ENCODE assay signal across 10 mouse cellular contexts in genomic region chr10:80180288-80180687, GRCm38 (mm10). TPM values are rescaled to one million over a fixed set of nuclear protein-coding genes. Genes with fewer than 3 reads are reported as not detected.
DNase-seq lines count a peak whose midpoint lies in the region; ATAC-seq and TF ChIP-seq lines count a peak whose summit lies in the region.
"Had no signal": no experiment of that assay in that cellular context is flagged by ENCODE, and none has a peak within 500 bp of the region (broad histone marks: within the 10 kb centered on the region; RNA-seq: fewer than 3 reads in every experiment).

No protein-coding gene starts in this region.

- no peaks in the 10 kb centered on the region for H3K36me3 ChIP-seq in heart, embryonic 13.5 days
- no peaks in the 10 kb centered on the region for H3K36me3 ChIP-seq in ES-Bruce4 (ENCODE audit: control insufficient read depth, insufficient read depth, low read length, poor library complexity, severe bottlenecking)
- H3K36me3 ChIP-seq in forebrain, embryonic 15.5 days: 0 out of 2 replicates have a peak, but pooled peaks cover 8% of the 10 kb centered on the region
- H3K36me3 ChIP-seq in liver, embryonic 15.5 days (replicated peaks): no peaks in the 10 kb centered on the region

- H3K4me2 ChIP-seq in heart, embryonic 13.5 days: peak overlapping the region; percentile 76
- H3K4me2 ChIP-seq in forebrain, embryonic 15.5 days (replicated peaks): peak overlapping the region; percentile 71
- peak overlapping the region; percentile 72; the same call in 1 of the 2 replicates for H3K4me2 ChIP-seq in liver, embryonic 15.5 days

- TF ChIP-seq CTCF in ES-Bruce4 (IDR thresholded peaks at IDR 0.05; ENCODE audit: low read depth, low read length): no peak

- H3K27me3 ChIP-seq in heart, embryonic 13.5 days (replicated peaks): peaks cover 10% of the 10 kb centered on the region
- no peaks in the 10 kb centered on the region for H3K27me3 ChIP-seq in ES-Bruce4 (ENCODE audit: control insufficient read depth, insufficient read depth, low read length, poor library complexity, severe bottlenecking)
- H3K27me3 ChIP-seq in forebrain, embryonic 15.5 days: no peaks in the 10 kb centered on the region
- H3K27me3 ChIP-seq in liver, embryonic 15.5 days: peaks cover 81% of the 10 kb centered on the region

- peak overlapping the region; percentile 90 for H3K9ac ChIP-seq in heart, embryonic 13.5 days
- H3K9ac ChIP-seq in ES-Bruce4 (ENCODE audit: low read depth, poor library complexity, severe bottlenecking): peak overlapping the region; percentile 88; the same call in 1 of the 2 replicates
- H3K9ac ChIP-seq in forebrain, embryonic 15.5 days (replicated peaks): peak overlapping the region; percentile 78
- no peak overlapping the region for H3K9ac ChIP-seq in liver, embryonic 15.5 days
- H3K9ac ChIP-seq: liver, embryonic 14.5 days had no signal

- H3K9me3 ChIP-seq in heart, embryonic 13.5 days: no peaks in the 10 kb centered on the region
- no peaks in the 10 kb centered on the region for H3K9me3 ChIP-seq in ES-Bruce4 (replicated peaks; ENCODE audit: control insufficient read depth, insufficient read depth, low read length, poor library complexity, severe bottlenecking)
- H3K9me3 ChIP-seq in forebrain, embryonic 15.5 days: no peaks in the 10 kb centered on the region
- no peaks in the 10 kb centered on the region for H3K9me3 ChIP-seq in liver, embryonic 15.5 days (replicated peaks)

- peaks cover 32% of the 10 kb centered on the region for H3K4me1 ChIP-seq in heart, embryonic 13.5 days
- H3K4me1 ChIP-seq in ES-Bruce4 (ENCODE audit: control insufficient read depth, insufficient read depth, low read length): peaks cover 3% of the 10 kb centered on the region
- H3K4me1 ChIP-seq in forebrain, embryonic 15.5 days: peaks cover 42% of the 10 kb centered on the region
- H3K4me1 ChIP-seq in liver, embryonic 15.5 days (replicated peaks): peaks cover 20% of the 10 kb centered on the region

- no peak for DNase-seq in heart, postnatal 14 days
- DNase-seq in urinary bladder, postnatal 25 days (ENCODE audit: low spot score): no peak
- DNase-seq in right cerebral cortex, postnatal 14 days: no peak
- DNase-seq: gastrocnemius, postnatal 36 days had no signal

- 55% methylated on average over 6 of the region's 6 CpGs for WGBS in heart, embryonic 13.5 days
- WGBS in forebrain, embryonic 15.5 days: 49% methylated on average over 6 of the region's 6 CpGs
- WGBS in liver, embryonic 15.5 days (ENCODE audit: insufficient replicate concordance): 47% methylated on average over 6 of the region's 6 CpGs

- intact Hi-C loops in heart, postnatal 14 days (cut with DNase I): no loop called here

- TF ChIP-seq EP300 in ES-Bruce4 (IDR thresholded peaks at IDR 0.05; ENCODE audit: insufficient read depth, low read depth, low read length): no peak

- TF ChIP-seq POLR2A in ES-Bruce4 (IDR thresholded peaks at IDR 0.05; ENCODE audit: insufficient read depth, low read length): no peak

- peak overlapping the region; percentile 74 for H3K4me3 ChIP-seq in heart, embryonic 13.5 days
- peak overlapping the region; percentile 61; the same call in 1 of the 2 replicates for H3K4me3 ChIP-seq in ES-Bruce4 (ENCODE audit: low read depth, low read length)
- H3K4me3 ChIP-seq in forebrain, embryonic 15.5 days: peak overlapping the region; percentile 58
- H3K4me3 ChIP-seq in liver, embryonic 15.5 days (replicated peaks): no peak overlapping the region

- no peak overlapping the region for H3K27ac ChIP-seq in heart, embryonic 13.5 days (replicated peaks)
- H3K27ac ChIP-seq in ES-Bruce4 (ENCODE audit: insufficient read depth, low read length): no peak overlapping the region
- H3K27ac ChIP-seq in forebrain, embryonic 15.5 days (replicated peaks): no peak overlapping the region
- no peak overlapping the region for H3K27ac ChIP-seq in liver, embryonic 15.5 days (replicated peaks)
- H3K27ac ChIP-seq: liver, embryonic 14.5 days had no signal

- no peak for ATAC-seq in heart, embryonic 13.5 days (ENCODE audit: extremely low read depth, insufficient number of reproducible peaks, low FRiP score, low TSS enrichment)
- ATAC-seq in forebrain, embryonic 15.5 days (replicated peaks): no peak
- no peak for ATAC-seq in liver, embryonic 15.5 days (ENCODE audit: insufficient read depth)
- no peak for ATAC-seq in erythroid progenitor cell, adult 5-6 weeks (replicated peaks; ENCODE audit: low FRiP score, poor library complexity, severe bottlenecking)

RNA-seq across cellular contexts. Expression of gene Efna2, which starts 1.0 kb away (rescaled TPM):
- 8.5 and 10.6 TPM in 2 replicates for polyA plus RNA-seq in heart, embryonic 13.5 days (2015; fragmentation: Nextera tagmentation; extraction: Ambion mirVana)
- total RNA-seq in heart, postnatal 14 days (2021): 1 to 10 TPM; 1.1 to 1.4 TPM
- 7.2 and 11.2 TPM in 2 replicates for polyA plus RNA-seq in ES-Bruce4 (2011; ENCODE audit: insufficient read depth, insufficient read length, low read depth, missing spikeins)
- polyA plus RNA-seq in forebrain, embryonic 15.5 days (2015; fragmentation: Nextera tagmentation; extraction: Ambion mirVana): 35.8 and 36.5 TPM in 2 replicates
- 0.56 and 0.61 TPM in 2 replicates for polyA plus RNA-seq in liver, embryonic 15.5 days (2015; fragmentation: Nextera tagmentation; extraction: Ambion mirVana)
- total RNA-seq in erythroid progenitor cell, adult 5-6 weeks (2015; ENCODE audit: low replicate concordance): not detected in 2 replicates
- not detected in 2 replicates for total RNA-seq in erythroid progenitor cell, adult 5-6 weeks (2017; ENCODE audit: low replicate concordance)

RNA-seq across cellular contexts. Expression of gene 1600002K03Rik, which starts 7.5 kb away (rescaled TPM):
- polyA plus RNA-seq in heart, embryonic 13.5 days (2015; fragmentation: Nextera tagmentation; extraction: Ambion mirVana): 10.4 and 13.1 TPM in 2 replicates
- 1 to 10 TPM; 3.8 to 4.7 TPM for total RNA-seq in heart, postnatal 14 days (2021)
- 7.6 and 7.7 TPM in 2 replicates for polyA plus RNA-seq in ES-Bruce4 (2011; ENCODE audit: insufficient read depth, insufficient read length, low read depth, missing spikeins)
- polyA plus RNA-seq in forebrain, embryonic 15.5 days (2015; fragmentation: Nextera tagmentation; extraction: Ambion mirVana): 9.7 and 12.7 TPM in 2 replicates
- 8.9 and 10.1 TPM in 2 replicates for polyA plus RNA-seq in liver, embryonic 15.5 days (2015; fragmentation: Nextera tagmentation; extraction: Ambion mirVana)
- not detected in 2 replicates for total RNA-seq in erythroid progenitor cell, adult 5-6 weeks (2015; ENCODE audit: low replicate concordance)
- not detected in 2 replicates for total RNA-seq in erythroid progenitor cell, adult 5-6 weeks (2017; ENCODE audit: low replicate concordance)

RNA-seq across cellular contexts. Expression of gene Cirbp, which starts 14.5 kb away (rescaled TPM):
- polyA plus RNA-seq in heart, embryonic 13.5 days (2015; fragmentation: Nextera tagmentation; extraction: Ambion mirVana): 87.9 and 96.4 TPM in 2 replicates
- 10 to 100 TPM; 40.4 to 64.3 TPM for total RNA-seq in heart, postnatal 14 days (2021)
- 51.9 and 58.2 TPM in 2 replicates for polyA plus RNA-seq in ES-Bruce4 (2011; ENCODE audit: insufficient read depth, insufficient read length, low read depth, missing spikeins)
- 350 and 358 TPM in 2 replicates for polyA plus RNA-seq in forebrain, embryonic 15.5 days (2015; fragmentation: Nextera tagmentation; extraction: Ambion mirVana)
- 13.1 and 17.0 TPM in 2 replicates for polyA plus RNA-seq in liver, embryonic 15.5 days (2015; fragmentation: Nextera tagmentation; extraction: Ambion mirVana)
- 10.1 and 19.7 TPM in 2 replicates for total RNA-seq in erythroid progenitor cell, adult 5-6 weeks (2015; ENCODE audit: low replicate concordance)
- 33.5 and 39.6 TPM in 2 replicates for total RNA-seq in erythroid progenitor cell, adult 5-6 weeks (2017; ENCODE audit: low replicate concordance)

RNA-seq across cellular contexts. Expression of gene Midn, which starts 32.2 kb away (rescaled TPM):
- polyA plus RNA-seq in heart, embryonic 13.5 days (2015; fragmentation: Nextera tagmentation; extraction: Ambion mirVana): 15.6 and 15.7 TPM in 2 replicates
- 100 to 1,000 TPM; 158 to 178 TPM for total RNA-seq in heart, postnatal 14 days (2021)
- 67.4 and 73.2 TPM in 2 replicates for polyA plus RNA-seq in ES-Bruce4 (2011; ENCODE audit: insufficient read depth, insufficient read length, low read depth, missing spikeins)
- polyA plus RNA-seq in forebrain, embryonic 15.5 days (2015; fragmentation: Nextera tagmentation; extraction: Ambion mirVana): 33.0 and 34.9 TPM in 2 replicates
- polyA plus RNA-seq in liver, embryonic 15.5 days (2015; fragmentation: Nextera tagmentation; extraction: Ambion mirVana): 2.9 and 3.1 TPM in 2 replicates
- total RNA-seq in erythroid progenitor cell, adult 5-6 weeks (2015; ENCODE audit: low replicate concordance): 20.1 and 23.8 TPM in 2 replicates
- total RNA-seq in erythroid progenitor cell, adult 5-6 weeks (2017; ENCODE audit: low replicate concordance): 12.5 and 18.2 TPM in 2 replicates

RNA-seq across cellular contexts. Expression of gene Cbarp, which starts 39.7 kb away (rescaled TPM):
- 1.6 and 2.5 TPM in 2 replicates for polyA plus RNA-seq in heart, embryonic 13.5 days (2015; fragmentation: Nextera tagmentation; extraction: Ambion mirVana)
- 1 to 10 TPM; 3.0 to 3.3 TPM for total RNA-seq in heart, postnatal 14 days (2021)
- 29.8 and 33.4 TPM in 2 replicates for polyA plus RNA-seq in ES-Bruce4 (2011; ENCODE audit: insufficient read depth, insufficient read length, low read depth, missing spikeins)
- polyA plus RNA-seq in forebrain, embryonic 15.5 days (2015; fragmentation: Nextera tagmentation; extraction: Ambion mirVana): 29.7 and 39.5 TPM in 2 replicates
- polyA plus RNA-seq in liver, embryonic 15.5 days (2015; fragmentation: Nextera tagmentation; extraction: Ambion mirVana): 0.35 and 0.51 TPM in 2 replicates
- total RNA-seq in erythroid progenitor cell, adult 5-6 weeks (2015; ENCODE audit: low replicate concordance): not detected in 2 replicates
- total RNA-seq in erythroid progenitor cell, adult 5-6 weeks (2017; ENCODE audit: low replicate concordance): not detected in 2 replicates
